Mouse (Mus musculus) spleen, postnatal 4 days (tissue): ENCODE measurements around the gene Mrps16.

ENCODE experiments used
- DNase-seq, 2 experiments: peaks; one replicate each; pipeline ENCODE4 v3.0.0; 2022; ENCODE audit warnings: low spot score in 2 of 2

Gene Mrps16

DNA sequence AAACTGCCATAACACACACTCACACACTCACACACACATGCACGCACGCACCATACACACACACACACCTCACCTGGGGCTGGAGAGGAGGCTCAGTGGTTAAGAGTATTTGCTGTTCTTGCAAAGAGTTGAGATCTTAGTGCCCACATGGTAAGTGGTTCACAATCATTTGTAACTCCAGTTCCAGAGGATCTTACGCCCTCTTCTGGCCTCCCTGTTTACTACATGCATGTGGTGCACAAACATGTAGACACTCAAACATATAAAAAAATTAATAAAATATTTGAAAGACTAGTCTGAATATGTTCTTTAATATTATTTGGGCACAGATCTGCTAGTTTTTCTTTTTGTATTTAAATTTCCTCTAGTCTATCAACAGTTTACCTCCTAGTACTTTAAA, 25.2 kb downstream of the Mrps16 start:
- DNase-seq = no peak

DNA sequence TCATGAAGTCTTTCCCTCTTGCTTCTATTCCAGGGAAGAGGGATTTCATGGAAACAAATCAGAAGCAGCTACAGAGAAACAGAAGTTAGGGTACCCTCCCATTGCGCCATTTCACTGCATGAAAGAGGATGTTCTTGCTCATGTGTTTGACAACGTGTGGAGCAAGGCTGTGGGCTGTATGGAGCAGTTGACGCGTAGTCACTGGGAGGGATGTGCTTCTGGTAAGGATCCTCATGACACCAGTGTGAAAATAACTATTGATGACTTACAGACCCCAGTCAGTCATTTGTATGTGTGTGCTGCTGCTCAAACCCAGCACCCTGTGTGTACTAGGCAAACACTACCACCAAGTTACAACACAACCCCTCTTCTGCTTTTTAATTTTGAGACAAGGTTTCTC, 30.2 kb downstream of the Mrps16 start:
- no peak for DNase-seq

DNA sequence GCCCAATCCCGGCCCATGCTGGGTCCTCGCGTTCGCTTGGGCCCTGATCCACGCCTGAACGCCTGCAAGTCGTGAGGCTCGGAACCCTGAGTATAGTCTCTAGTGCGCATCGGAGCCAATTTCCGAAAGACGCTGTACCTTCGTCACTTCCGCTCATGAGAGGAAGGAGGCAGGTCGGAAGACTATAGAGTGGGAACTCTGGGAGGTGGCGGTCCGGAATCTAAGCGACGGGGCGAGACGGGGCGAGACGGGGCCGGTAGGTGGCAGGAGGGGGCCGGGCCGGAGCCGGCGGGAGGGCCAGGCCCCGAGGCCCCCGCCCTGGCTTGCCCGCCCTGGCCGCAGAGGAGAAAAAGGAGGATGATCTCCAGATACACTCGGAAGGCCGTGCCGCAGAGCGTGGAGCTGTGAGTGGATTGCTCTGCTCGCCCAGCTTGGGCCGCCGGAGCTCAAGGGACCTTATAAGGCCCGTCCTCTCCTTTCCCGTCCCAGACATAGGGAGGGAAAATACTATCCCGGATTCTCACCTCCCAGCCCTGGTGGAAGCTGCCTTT, 45.4 kb downstream of the Mrps16 start, which contains the start of the genes Ecd and Fam149b:
Gene Ecd, minus strand, starts transcription at position 131 of the 551 bp plus-strand sequence.
Gene Fam149b, plus strand, starts transcription at position 172 of the 551 bp plus-strand sequence.
- DNase-seq = peak; percentile 92 to 95

DNA sequence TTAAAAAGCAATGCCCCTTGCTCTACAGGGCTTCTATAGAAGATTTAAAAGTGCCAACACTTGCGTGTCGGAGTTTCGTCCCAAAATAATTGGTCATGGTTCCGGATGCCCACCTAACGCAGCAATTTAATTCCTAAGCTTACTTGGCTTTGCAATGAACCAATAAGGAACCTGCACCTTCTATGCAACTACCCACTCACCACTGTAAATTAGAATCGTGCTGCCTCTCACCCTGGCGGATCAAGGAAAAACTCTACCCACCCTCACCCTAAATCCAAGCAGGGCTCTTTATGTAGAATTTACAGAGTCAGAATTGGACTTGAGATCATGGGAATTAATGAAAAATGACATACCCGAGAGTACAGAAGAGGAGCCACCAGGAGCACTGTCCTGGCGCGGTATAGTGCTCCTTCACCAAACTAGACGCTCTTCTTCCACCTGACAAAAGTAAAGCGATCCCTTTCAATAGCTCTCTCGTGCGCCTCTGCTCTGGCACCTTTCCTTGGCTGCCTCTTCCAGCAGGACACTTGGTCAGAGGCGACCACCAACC, 45.9 kb downstream of the Mrps16 start:
- no peak for DNase-seq

DNA sequence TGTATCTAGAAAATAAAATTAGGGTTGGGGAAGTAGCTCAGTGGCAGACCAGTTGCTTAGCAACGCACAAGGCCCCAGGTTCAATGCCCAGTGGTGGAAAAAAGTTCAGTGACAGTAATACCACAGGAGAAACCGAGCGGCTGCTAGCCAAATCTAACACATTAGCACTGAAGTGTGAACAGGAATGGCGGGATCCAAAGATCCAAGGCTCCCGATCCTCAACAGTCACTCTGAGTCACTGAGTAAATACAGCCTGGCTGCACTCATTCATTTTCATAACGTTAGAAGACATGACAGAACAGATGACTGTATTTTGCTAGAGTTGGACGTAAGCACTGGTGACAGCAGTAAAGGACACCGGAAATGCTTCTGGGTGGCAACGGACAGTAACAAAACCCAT, 47.5 kb downstream of the Mrps16 start:
- DNase-seq = no peak

DNA sequence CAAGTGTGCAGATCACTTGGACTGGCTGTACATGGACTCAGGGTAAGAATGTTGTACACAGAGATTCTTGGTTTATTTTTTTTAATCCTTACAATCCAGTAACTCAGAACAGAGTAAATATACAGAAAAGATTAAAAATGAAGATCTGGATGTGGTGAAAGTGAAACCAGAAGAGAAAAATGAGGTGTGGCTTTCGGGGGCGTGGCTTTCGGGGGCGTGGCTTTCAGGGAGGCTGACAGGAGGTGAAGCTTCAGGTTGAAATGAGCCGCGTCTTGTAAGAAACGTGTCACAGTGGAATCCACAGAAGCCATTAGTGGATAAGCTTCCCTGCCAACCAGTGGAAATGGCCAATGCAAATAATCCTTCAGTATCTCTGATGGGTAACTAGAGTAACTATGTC, 52.6 kb downstream of the Mrps16 start:
- peak; percentile 50 to 80 for DNase-seq

DNA sequence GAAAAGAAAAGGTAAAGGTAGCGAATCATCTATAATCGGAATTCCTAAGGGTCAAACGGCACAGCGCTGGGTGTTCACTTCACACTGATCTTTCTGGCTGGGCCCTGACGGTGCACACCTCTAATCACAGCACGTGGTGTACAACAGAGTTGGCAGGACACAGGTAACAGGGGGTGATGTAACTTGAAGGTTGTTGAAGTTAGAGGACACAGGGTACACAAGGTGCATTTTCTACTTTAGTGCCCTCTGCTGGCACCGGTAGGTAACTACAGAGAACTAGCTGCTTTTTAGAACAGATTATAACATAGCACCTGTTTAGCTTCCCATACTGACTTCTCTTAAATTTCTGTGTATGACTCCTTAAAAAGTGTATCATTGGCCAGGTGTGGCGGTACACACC, 53.3 kb downstream of the Mrps16 start:
- DNase-seq = peak; percentile 19 to 71

DNA sequence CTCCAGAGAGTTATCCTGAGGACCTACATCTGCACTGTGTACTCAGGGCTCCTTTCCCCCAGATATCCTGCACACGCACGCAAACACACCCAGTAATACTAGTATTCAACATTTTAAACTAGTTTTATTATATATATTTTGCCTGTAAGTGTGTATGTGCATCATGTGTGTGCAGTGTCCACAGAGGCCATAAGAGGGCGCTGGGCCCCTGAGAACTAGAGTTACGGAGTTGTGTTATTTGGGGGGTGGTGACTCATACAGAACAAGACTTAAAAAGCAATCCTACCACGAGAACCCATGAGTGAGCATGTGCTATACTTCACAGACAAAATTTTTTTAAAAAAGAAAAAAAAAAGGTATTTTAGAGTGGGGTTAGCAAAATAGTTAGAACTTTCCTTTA, 54.0 kb downstream of the Mrps16 start:
- no peak for DNase-seq
